Mouse (Mus musculus) liver, postnatal 0 days (tissue): ENCODE results near the gene 1300017J02Rik.

Source experiments
- CTCF ChIP-seq: sonication (generic); IDR thresholded peaks from 2 replicates; pipeline ENCODE4 v1.5.1; 2016; ENCODE audit warnings: antibody characterized with exemption, low read depth
- EP300 ChIP-seq: IDR thresholded peaks from 2 replicates; pipeline ENCODE4 v1.6.1; 2016; ENCODE audit warnings: antibody characterized with exemption, low read depth, mild to moderate bottlenecking

DNA sequence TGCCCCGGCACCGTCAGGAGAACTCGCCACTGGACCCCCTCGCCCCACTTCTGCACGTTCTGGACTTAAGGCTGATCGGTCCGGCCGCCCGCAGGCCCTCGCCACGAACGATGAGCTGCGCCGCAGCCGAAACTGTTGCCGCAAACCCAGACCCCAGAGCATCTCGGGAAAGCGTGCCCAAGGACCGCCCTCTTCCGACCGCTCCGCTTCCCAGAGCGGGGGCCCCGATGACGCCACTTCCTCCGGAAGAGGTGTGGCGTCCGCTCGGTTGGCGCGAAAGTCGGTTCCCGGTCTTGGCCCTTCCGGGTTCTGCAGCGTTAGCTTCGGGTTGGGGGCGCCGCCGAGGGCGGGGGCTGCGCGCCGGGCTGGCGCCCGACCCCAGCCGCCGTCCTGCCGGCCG lies at the start of gene 1300017J02Rik, which contains the start of gene Topbp1:
- no peak; the same call in 1 of the 2 replicates for TF ChIP-seq CTCF
- TF ChIP-seq EP300: peak; percentile 69; the same call in 1 of the 2 replicates
